Mouse (Mus musculus) spleen, postnatal 36 days (tissue): ENCODE results near the gene Zfp652.

Experiments
- DNase-seq, 2 experiments: peaks; one replicate each; pipeline ENCODE4 v3.0.0; 2022; ENCODE audit warnings: low spot score in 2 of 2, mixed read lengths in 1 of 2

Gene Zfp652

DNA sequence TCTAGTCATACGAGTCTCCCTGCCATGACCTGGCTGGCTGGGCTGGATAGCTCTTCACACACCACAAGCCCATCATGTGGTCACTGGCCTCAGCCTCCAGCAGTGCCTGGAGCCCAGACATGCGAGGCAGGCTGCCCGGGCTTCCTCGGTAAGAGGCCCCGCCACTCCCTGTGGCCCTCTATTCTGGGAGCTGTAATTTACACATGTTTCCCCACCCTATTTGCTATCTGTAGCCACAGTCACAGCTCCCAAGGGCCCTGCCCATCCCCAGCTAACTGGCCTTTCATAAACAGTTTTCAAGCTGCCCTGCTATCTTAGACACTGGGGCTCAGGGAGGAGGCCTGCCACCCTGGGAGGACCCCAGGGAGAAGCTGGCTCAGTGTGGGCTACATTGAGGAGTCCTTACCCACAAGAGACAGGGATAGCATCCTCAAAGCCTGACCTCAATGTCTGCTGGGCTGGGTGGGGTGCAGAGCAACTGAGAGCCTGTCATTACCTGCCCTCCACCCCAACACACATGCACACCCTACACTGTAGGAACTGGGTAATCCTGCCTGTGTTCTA, 96.1 kb downstream of the Zfp652 start:
- DNase-seq = peak; percentile 61 to 80

DNA sequence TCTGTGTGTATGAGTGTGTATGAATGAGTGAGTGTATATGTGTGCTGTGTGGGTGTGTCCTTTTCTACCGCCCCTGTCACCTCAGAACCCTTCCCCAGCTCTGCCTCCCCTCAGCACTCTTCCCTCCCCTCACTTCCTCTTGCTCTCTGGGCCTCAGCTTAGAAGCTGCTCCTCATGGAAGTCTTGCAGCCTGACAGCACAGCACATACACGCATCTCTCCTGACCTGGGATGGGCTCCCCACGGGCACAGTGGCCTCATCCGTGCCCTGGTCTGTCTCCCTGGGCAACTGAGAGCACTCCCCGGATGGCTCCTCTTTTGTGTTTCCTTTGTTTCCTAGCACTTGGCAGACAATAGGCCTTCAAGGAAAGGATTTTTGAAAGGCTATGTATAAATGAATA, 97.1 kb downstream of the Zfp652 start:
- no peak for DNase-seq

DNA sequence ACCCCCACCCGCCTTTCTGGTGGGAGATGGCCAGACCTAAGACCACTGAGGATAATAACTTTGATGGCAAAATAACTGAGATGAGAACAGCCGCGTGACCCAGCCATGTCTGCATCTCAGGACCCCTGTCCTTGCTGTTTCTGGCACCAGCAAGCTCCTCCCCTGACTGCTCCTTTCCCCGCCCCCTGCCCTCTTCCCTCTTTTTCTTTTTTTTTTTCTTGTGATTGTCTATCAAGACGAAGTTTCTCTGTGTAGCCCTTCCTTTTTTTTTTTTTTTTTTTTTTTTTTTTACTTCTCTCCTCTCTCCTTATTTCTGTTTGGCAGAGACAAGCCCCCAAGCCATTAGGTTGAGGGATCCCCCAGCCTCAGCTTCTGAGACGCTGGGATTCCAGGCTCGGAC, 98.4 kb downstream of the Zfp652 start:
- no peak for DNase-seq

DNA sequence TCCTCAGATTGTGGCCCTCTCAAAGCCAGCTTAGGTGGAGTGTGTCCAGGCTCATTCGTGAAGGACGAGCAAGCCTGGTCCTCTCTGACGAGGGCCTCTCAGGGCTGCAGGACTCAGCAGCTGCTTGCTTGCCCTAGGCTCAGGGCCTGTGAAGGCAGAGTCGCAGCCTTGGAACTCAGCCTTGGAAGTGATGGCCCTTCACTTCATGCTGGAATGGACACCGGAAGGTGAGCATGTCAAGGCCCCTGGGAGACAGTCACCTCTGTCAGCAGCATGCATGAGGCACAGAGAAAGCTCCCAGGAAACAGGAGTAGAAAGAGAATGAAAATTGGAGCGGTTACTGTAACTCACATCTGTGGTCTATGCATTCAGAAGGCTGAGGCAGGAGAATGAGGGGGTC, 99.3 kb downstream of the Zfp652 start:
- no peak for DNase-seq

DNA sequence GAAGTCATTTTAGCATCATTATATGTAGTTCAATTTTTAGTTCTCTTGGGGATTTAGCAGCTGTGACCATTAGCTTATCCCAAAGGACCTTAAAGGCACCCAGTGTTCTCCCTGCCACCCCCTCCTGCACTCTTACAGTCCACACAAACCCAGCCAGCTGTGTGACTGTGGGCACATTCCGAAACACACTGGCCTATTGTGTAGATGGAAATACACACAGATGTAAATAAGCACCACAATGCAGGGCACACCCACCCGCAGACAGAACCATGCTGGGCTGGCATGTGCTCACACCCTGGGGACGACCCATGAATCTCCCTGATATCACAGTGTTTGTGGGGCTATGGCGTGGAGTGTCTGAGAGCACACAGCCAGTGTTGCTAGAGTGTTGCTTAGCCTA, 99.8 kb downstream of the Zfp652 start:
- DNase-seq = no peak

DNA sequence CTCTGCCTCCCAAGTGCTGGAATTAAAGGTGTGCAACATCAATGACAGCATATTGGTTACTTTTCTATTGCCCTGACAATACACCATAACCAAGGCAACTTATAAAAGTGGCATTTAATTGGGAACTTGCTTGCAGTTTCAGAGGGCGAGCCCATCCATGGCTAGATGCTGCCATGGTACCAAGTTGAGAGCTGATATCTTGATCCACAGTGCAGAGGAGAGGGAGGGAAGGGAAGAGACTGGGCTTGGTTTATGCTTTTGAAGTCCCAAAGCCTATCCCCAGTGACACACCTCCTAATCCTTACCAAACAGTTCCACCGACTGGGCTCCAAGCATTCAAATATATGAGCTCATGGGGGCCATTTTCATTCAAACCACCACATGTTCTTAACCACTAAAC, 101.6 kb downstream of the Zfp652 start:
- DNase-seq = no peak

DNA sequence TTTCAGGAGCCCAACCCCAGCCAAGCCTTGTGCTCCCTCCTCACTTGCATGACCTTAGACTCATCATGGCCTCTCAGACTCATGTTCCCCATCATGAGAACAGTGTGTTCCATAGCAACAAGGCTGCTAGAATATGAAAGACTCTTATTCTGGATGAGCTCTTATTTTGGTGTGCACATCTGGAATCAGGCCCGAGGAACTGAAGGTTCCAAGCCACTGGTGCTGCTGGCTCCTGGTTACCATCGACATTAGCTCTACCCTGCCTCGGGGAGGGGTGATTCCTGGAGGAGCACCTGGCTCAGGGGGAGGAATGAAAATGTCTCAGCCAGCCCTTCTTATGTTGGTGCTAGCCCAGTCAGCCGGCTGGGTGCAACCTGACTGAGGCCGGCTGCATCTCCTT, 102.4 kb downstream of the Zfp652 start:
- DNase-seq = no peak

DNA sequence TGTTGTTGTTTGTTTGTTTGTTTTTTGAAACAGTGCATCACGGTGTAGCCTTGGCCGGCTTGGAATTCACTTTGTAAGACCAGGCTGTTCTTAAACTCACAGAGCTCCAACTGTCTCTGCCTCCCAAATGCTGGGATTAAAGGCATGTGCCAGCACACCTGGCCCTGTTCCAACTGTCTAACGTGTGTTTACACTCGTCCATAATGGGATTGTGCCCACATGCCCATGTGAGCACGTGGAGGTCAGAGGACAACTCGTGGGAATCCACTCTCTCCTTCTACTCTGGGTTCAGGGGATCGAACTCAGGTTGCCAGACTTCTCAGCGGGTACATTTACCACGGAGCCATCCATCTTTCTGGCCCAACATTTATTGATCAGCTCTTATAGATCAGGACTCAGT, 102.9 kb downstream of the Zfp652 start:
- no peak for DNase-seq

DNA sequence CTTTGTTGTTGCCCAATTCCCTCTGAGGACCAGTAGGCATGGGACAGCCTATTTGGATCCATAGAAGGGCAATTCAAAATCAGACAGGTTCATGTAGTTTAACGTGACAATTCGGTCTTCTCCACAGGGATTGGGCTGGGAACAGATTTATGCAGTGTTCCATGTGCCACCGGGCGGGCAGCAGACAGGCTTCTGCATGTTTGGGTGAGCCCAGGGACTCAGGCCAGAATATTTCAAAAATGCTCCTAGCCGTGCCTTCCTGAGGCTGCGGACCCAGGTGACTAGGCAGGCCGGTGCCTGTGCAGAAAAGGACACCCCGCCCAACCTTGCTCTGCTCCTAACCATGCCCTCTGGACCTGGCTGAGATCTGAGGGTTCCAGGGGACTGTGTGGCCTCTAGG, 106.7 kb downstream of the Zfp652 start:
- DNase-seq = no peak

DNA sequence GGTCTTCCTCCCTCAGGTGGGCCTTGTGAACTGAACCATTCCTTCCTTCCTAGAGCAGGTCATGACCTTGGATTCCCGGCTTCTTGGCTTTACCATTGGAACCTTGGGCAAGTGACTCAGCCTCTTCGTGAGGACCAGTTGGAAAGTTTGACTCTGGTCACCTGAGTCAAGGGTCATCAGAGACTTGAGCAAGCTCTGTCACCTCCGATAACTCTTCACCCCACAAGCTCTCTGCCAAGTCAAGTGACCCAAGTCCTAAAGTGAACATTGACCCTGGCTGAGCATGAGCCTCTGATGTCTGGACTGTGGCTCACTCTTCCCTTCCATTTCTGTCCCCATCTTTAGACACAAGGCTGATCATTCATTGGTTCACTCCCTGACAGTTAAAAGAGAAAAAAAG, 109.0 kb downstream of the Zfp652 start:
- no peak for DNase-seq

DNA sequence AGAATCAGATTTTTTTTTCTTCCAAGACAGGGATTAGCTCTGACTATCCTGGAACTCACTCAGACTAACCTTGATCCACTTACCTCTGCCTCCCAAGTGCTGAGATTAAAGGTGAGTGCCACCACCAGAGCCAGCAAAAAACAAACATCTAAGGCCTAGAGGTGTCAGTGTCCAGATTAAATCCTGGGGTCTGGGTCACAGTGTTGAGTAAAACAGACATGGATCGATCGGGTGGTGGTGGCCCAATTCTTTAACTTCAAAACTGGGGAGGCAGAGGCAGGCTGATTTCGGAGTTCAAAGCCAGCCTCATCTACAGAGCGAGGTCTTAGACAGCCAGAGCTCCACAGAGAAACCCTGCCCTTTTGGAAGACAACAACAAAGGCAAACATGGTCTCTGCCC, 110.0 kb downstream of the Zfp652 start:
- DNase-seq = no peak

DNA sequence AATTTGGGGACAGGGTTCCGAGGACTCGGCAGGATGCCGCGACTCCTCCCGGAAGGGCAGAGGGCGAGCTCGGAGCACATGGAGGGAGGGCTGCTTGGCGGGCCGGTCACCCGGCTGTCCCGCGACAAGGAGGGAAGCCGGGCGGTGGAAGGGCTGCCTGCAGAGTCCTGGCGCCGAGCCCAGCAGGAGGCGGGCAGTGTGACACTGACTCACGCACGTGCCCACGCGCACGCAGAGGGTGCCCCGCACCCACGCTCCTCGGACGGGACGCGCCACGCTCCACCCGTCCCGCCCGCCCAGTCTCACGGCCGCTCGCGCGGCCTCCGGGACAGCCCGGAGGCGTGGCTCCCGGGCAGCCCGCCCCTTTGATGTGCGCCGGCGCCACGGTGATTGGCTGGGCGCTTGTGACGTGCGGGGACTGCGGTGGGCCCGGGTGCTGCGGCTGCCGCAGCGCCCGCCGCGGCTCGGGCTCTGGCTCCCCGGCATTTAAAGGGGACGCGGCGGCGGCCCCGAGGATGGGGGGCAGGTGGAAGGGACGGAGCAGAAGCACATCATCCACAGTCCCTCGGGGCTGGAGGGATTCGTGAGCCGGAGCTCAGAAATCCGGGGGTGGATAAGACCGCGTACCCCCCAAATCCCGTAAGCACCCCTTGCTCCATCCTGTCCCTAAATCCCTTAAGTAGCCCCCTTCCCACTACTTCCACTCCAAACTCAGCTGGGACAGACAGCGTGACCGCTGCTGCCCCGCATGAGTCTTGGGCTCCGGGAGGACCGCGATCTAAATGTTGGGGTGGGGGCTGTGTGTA, 111.8 kb downstream of the Zfp652 start, which contains the start of gene Phospho1:
Gene Phospho1 (plus strand): TSS at position 429 of the 806 bp plus-strand sequence.
- peak; percentile 85 to 88 for DNase-seq

DNA sequence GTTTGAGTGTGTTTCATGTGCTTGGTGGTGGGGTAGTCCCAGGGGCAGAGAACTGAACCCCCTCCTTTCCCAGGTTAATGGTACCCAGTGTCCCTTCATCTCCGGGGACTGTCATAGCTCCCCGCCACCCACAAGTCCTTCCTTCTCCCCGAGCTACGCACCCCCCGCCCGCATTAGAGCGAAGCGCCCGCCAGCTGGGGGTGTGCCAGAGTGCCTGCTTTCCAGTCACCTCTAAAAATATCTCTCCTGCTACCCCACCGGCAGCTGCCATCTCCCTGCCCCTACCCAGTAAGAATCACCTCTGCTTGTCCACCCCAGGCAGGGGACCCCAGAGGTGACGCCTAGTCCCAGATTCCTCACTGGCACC, 112.4 kb downstream of the Zfp652 start:
- DNase-seq = no peak

DNA sequence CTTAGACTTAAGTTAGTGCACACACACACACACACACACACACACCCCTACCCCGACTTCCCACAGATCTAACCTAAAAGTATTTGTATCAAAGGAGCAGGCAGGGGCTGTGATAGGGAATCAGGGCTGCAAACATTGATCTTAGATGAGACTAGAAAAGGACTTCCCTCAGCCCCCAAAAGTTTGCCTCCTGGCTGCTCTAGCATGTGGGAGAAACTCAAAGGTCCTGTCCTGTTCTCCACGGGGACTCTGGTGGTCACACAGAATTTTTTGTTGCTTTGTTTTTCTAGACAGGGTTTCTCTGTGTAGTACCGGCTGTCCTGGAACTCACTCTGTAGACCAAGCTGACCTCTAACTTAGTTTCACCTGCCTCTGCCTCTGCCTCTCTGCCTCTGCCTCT, 113.2 kb downstream of the Zfp652 start:
- no peak for DNase-seq

DNA sequence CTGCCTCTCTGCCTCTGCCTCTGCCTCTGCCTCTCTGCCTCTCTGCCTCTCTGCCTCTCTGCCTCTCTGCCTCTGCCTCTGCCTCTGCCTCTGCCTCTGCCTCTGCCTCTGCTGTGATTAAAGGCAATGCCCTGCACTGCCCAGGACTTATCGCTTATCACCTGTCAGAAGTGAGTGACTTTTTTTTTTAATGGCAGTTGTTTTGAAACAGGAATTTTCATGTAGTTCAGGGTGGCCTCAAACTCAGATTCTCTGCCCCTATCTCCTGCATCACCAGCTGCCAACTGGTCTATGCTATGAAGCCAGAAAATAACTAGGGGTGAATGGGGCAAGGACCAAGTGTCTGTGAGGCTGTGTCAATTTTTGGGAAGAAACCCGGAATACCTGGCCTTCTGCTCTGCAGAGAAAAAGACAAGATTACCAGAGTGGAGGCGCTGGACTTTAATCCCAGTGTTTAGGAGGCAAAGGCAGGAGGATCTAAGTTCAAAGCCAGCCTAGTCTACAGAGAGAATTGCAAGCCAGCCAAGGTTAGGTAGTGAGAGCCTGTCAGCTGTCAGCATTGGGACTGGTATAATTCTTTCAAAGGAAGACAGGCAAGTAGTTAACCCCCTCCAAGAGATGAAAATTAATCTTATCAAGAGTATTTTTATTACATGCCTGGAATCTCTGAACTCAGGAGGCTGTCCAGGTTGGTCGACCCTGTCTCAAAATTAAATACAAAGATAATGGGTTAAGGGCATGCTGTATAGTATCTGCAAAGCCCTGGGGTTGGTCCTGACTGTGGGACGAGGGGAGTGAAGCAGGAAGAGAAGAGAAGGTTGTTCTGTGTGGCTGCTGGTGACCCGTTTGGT, 114.1 kb downstream of the Zfp652 start:
- no peak for DNase-seq

DNA sequence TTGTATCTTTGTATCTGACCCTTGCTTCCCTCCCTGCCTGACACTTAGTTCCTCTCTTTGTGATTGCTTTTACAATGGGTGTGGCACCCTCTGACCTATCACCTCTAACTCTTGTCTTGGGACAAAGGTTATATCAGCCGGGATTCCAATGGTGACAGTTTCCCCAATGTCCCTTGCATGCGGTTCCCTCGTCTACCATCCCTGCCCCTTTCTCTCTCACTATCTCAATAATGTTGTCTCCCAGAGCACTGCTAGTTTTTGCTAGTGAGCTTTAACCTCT, 114.6 kb downstream of the Zfp652 start:
- DNase-seq = no peak

DNA sequence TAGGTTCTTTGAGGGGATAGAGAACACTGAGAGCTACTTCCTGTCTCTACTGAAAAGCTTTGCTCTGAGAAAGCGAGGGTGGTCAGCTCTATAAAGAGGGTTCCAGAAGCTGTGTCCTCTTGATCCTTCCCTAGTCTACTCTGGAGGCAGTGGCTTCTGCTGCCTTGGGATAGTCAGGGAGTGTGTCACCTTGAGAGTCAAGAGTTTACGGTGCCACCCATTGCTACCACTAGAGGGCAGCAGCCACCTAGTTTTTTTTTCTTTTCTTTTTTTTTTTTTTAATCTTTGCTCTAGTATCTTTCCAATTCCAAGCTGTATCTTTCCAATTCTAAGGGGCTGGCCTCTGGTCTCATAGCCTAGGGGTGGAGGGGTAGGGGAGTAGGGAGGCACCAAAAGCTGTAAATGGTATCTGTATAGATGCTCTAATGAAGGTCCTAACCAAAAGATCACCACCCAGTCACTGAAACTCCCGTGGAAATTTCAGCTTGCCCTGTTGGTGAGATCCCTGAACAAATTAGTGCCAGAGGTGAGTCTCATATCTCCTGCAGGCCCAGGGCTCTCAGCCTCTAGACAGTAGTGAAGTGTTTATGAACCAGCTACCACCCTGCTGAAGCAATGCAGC, 115.1 kb downstream of the Zfp652 start:
- DNase-seq = peak in 1 of 2 experiments; percentile 67

DNA sequence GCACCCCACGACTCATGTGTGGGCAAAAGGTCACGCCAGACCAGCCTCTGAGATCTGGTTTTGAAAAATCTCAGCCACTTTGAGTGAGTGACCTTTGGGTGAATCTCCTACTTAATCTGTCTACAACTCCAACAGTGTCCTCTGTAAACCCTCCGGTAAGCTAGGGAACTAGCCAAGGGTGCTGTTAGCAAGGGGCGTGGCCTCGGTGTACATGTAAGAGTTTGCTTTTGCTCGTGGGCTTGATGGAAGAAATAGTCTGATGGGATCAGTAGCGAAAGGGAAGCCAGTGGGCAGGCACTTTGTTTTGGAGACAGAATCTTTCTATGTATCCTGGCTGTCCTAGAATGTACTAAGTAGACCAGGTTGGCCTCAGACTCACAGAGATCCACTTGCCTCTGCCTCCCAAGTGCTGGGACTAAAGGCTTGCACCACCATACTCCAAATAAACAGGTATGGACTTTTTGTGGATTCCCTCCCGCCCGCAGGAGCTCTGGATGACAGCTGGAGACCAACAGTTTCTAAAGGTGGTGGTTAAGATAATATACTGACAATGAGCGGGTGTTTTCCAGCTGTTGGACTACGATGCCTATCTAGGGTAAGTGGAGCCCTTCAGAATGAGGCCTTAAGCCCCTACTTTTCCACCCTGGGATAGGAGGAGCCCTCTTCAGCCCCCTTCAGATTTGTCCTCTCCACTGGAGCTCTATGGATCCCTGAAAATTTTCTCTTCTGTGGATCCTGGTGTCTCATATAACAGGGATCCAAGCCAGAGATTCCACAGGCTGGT, 115.9 kb downstream of the Zfp652 start:
- DNase-seq = no peak

DNA sequence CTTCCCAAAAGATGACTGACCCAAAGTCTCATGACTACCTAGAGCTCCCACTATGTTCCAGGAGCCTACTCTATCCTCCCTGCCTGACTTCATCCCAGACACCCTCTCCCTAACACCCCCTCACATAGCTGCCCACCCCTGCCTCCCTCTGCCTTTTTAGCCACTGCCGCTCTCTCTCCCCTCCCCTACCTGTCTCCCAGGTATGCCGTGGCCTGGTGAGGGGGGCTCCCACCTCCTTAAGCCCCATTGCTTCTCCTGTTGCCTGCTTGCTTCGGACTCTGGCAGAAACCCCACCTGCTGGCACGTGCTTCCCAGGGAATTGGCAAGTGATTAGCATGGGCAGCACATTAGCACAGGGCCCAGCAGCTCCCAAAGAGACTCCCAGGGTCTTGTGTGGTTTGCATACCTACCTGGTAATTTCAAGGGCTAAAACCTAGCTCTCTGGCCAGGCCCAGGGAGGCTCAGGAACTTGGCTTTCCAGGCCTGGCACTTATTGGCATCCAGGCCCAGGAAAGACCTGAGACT, 117.1 kb downstream of the Zfp652 start:
- no peak for DNase-seq

DNA sequence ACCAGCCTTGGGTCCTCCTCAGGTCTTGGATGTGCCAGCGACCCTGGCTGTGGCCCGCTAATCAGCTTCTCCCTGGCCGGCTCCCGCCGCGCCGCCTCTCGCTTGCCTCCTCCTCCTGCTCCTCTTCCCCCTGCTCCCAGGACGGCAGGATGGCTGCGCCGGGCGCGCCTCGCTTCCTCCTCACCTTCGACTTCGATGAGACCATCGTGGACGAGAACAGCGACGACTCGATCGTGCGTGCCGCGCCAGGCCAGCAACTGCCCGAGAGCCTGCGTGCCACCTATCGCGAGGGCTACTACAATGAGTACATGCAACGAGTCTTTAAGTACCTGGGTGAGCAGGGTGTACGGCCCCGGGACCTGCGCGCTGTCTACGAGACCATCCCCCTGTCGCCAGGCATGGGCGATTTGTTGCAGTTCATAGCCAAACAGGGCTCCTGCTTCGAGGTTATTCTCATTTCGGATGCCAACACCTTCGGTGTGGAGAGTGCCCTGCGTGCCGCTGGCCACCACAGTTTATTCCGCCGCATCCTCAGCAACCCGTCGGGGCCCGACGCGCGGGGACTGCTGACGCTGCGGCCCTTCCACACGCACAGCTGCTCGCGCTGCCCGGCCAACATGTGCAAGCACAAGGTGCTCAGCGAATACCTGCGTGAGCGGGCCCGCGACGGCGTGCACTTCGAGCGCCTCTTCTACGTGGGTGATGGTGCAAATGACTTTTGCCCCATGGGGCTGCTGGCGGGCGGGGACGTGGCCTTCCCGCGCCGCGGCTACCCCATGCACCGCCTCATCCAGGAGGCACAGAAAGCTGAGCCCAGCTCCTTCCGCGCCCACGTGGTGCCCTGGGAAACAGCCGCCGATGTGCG, 118.2 kb downstream of the Zfp652 start:
- DNase-seq = no peak

DNA sequence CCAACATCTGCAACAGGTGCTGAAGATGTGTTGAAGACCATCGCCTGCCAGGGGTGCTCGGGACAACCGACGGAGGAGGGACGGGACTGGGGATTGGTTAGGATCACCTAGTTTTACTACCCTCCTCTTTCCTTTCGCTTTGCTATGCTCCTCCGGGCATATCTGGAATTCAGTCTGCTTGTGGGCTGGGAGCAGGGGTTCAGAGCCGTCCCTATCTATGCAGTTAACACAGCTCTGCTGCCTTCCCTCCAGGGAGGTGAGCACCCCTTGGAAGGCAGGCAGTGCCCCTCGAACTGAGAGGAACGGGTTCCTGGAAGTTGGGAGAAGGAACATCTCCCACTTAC, 118.8 kb downstream of the Zfp652 start:
- no peak for DNase-seq
